Mouse (Mus musculus): ENCODE measurements at regions not wholly inside any gene's neighbourhood (a gene's known extent, or its start where the extent isn't known, plus 50 kb on each side); places are given as distances from the start of the nearest gene placed in this dataset.

GRCm38 (mm10) chr2:75518607-75519006 is 140.5 kb upstream of the Hnrnpa3 start:
- peak; percentile 61 for DNase-seq

GRCm38 (mm10) chr2:75525562-75525961 is 133.5 kb upstream of the Hnrnpa3 start:
- DNase-seq, result no peak

GRCm38 (mm10) chr2:75528706-75529105 is 130.4 kb upstream of the Hnrnpa3 start:
- DNase-seq, result no peak

GRCm38 (mm10) chr2:75538114-75538513 is 120.9 kb upstream of the Hnrnpa3 start:
- DNase-seq, result no peak

GRCm38 (mm10) chr2:75539726-75540125 is 119.3 kb upstream of the Hnrnpa3 start:
- DNase-seq, result no peak

GRCm38 (mm10) chr2:75542331-75542730 is 116.7 kb upstream of the Hnrnpa3 start:
- no peak for DNase-seq

- no peak for DNase-seq
Measured at GRCm38 (mm10) chr2:75542781-75543180, 116.3 kb upstream of the Hnrnpa3 start.

GRCm38 (mm10) chr2:75545971-75546370 is 113.1 kb upstream of the Hnrnpa3 start:
- no peak for DNase-seq

- DNase-seq, result no peak
Measured at GRCm38 (mm10) chr2:75555676-75556075, 103.4 kb upstream of the Hnrnpa3 start.

GRCm38 (mm10) chr2:75556744-75557143 is 102.3 kb upstream of the Hnrnpa3 start:
- no peak for DNase-seq

GRCm38 (mm10) chr2:75557392-75557791 is 101.7 kb upstream of the Hnrnpa3 start:
- no peak for DNase-seq

GRCm38 (mm10) chr2:75559920-75560319 is 99.1 kb upstream of the Hnrnpa3 start:
- DNase-seq, result no peak

GRCm38 (mm10) chr2:75563253-75563913 is 95.7 kb upstream of the Hnrnpa3 start:
- DNase-seq, result no peak

- no peak for DNase-seq
Measured at GRCm38 (mm10) chr2:75564809-75565208, 94.3 kb upstream of the Hnrnpa3 start.

GRCm38 (mm10) chr2:75567131-75567530 is 91.9 kb upstream of the Hnrnpa3 start:
- no peak for DNase-seq

- DNase-seq, result no peak
Measured at GRCm38 (mm10) chr2:75569756-75570155, 89.3 kb upstream of the Hnrnpa3 start.

- no peak for DNase-seq
Measured at GRCm38 (mm10) chr2:75570246-75570645, 88.8 kb upstream of the Hnrnpa3 start.

- no peak for DNase-seq
Measured at GRCm38 (mm10) chr2:75584975-75585374, 74.1 kb upstream of the Hnrnpa3 start.

GRCm38 (mm10) chr2:75588572-75588971 is 70.5 kb upstream of the Hnrnpa3 start:
- no peak for DNase-seq

- no peak for DNase-seq
Measured at GRCm38 (mm10) chr2:75589452-75589851, 69.6 kb upstream of the Hnrnpa3 start.

GRCm38 (mm10) chr2:75590175-75590574 is 68.9 kb upstream of the Hnrnpa3 start:
- DNase-seq, result peak; percentile 61

- no peak for DNase-seq
Measured at GRCm38 (mm10) chr2:75600511-75600910, 58.5 kb upstream of the Hnrnpa3 start.

- peak; percentile 73 for DNase-seq
Measured at GRCm38 (mm10) chr2:75603175-75603871, 55.7 kb upstream of the Hnrnpa3 start.

- DNase-seq, result peak; percentile 47
Measured at GRCm38 (mm10) chr2:75605634-75606033, 53.4 kb upstream of the Hnrnpa3 start.
